Mouse (Mus musculus) cerebellum, adult 8-10 months (tissue): ENCODE measurements at regions not wholly inside any gene's neighbourhood (a gene's known extent, or its start where the extent isn't known, plus 50 kb on each side); places are given as distances from the start of the nearest gene placed in this dataset.
A peak's percentile ranks its signal among the peaks of the same experiment; 100 is the strongest.

ENCODE experiments used
- DNase-seq: peaks from one replicate; pipeline ENCODE4 v3.0.0; 2022

DNA sequence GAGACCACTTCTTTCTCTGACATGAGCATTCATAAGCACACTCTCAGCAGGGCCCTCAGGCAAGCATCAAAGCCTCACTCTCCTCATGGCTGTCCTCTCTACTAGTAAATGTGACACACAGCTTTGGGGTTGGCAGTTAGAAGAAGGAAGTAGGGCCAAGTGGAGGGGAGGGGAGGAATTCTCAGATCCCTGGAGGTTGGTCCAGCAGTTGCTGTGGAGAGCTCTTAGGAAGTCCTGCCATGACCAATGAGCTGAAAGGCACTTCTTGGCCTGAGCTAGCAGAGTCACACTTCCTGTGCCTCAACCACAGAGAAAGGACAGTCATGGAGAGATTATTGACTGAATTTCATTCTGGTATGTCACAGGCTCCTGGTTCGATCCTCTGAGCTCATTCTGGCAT is 398.8 kb downstream of the Tns1 start:
- no peak for DNase-seq

DNA sequence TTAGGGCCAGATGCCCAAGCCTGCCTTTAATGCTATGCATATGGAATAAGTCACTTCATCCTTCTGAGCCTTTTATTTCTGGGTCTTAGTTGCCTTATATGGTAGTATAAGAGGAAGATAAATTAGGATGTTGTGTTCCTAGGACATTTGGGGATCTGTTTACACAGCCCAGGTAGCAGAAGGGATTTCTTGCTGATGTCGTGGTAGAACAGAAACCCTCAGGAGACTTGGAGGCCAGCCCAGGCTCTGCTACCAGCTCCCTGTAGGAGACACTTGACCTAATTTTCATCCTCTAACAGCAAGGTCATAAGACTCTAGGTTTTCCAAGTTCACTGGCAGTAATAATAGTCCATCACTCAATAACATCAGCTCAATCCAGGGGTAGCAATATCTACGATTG is 399.7 kb downstream of the Tns1 start:
- DNase-seq, result peak; percentile 76

DNA sequence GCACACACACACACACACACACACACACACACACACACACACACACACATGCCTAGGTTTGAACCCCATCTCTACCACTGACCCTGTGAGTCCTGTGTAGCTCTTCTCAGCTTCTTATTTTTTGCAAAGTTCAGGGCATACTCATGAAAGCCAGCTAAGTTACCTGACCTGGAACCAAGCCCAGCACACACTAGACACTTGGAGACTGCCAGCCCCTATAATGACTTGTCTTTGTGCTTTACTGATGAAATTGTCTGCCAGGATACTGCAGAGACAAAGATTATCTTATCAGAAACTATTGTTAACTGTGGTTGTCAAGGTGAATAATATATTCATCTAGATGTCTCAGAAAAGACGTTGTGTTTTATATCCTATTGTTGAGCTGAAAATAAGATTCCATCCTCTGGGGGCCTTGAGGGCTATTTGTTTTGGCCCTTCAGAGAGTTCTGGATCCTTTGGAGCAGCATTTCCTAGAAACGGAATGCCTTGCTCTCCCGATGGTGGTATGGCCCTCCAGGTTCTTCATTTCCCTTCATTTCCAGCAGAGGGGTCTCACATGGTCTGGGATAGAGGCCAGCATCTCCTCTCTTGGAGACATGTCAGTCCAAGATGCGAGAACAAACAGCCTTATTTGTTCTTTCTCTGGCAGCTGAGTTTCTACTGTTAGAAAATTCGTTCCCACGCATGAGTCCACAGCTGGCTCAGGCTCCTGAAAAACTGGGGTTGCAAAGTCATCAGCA is 402.6 kb downstream of the Tns1 start:
- no peak for DNase-seq

DNA sequence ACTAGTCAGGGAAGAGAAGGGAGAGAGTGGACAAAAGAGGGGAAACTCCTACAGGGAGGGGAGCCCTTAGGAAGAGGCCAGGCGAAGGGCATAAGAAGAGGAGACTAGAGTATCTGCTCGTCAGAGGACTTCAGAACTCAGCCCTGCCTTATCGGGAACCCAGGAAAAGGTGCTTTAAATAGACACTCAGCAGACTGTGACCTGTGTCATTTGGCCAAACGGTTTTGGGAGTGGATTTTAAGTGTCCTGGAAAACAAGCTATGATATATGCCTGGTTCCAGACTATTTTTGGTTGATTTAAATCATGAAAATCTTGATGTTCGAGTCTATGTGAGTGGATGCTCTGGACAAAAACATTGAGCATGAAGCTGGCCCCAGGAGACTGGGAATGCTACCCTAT is 405.8 kb downstream of the Tns1 start:
- DNase-seq, result no peak

DNA sequence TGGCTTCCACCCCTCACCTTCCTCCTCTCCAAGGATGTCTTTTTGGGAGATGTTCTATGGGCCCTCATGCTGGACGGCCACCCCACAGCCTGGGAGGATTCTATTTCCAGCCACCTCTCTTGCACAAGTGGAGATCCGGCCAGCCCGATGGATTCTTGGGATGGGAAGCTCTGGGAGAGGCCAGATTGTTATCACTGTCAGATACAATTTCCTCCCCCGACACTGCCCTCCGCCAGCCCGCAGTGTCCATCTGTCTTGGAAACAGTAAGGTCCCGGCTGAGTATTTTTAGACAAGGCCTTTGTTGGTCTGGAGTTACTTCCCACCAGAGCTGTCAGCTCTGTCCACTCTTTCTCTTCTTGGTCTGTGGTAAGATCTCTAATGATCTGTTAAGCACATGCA is 406.8 kb downstream of the Tns1 start:
- peak; percentile 84 for DNase-seq

DNA sequence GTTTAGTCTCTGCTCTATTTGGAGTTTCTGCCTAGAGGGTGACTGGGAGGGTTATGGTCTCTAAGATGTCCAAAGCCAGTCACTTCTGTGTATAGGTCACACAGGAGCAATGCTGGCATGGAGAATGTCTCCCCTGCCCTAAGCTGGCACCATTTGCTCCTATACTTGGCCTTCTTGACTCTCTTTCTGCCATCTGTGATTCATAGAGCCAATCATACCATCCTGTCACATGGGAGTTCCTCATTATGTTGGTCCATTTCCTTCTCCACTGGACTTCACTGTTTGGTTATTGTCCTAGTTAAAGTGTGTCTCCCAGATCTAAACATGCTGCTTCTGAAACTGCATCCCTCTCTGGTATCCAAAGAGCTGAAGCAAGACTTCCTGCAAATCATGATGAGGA is 407.3 kb downstream of the Tns1 start:
- DNase-seq, result no peak

DNA sequence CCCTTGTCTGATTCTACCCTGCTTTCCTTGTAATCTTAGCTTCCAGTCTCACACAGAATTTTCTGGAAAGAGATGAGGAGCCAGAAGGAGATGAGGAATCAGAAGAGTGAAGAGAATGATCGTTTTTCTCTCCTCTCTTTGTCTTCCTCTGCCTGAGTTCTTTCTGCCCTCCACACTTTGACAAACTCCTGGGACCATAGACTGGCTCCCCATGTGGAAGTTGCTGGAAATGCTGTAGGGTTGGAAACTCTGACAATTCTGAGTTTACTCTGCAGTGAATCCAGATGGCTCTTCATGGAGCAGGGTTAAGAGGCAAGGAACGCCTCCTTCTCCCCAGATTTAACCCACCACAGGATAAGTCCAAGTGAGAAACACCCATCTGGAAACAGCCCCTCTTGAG is 408.7 kb downstream of the Tns1 start:
- no peak for DNase-seq

DNA sequence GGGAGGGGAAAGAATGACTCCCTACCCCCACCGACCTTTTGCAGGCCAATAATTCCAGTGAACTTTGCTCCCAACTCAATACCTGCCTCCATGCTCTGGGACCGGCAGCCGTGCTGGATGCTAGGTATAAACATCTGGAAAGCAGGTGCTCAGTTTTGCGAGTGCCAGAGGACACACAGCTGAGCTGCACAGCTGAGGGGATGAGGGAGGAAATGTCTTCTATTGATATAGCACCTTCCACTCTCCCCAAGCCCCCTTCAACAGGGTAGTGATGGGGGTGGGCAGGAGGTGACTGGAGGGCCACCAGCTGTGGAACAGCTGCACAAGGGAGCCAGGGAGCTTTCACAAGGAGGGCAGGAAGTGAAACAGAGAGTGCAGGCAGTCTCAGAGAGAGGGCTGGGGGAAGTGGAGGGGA is 421.8 kb downstream of the Tns1 start:
- DNase-seq, result no peak

DNA sequence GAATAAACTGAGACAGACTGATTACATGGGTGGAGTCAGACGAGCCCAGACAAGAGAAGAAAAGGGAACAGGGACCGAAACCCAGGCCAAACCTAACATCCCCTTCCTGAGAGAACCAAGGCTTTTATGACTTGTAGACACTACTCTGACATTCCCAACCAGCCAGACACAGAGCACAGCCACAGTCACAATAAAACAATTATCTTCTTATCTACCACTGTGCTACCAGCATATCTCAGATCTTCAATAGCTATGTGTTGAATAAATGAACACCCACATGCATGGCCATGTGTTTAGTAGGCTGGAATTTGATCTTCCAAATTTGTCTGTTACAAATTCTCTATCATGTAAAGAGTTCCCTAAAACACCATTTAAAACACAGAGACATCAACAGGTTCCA is 430.7 kb downstream of the Tns1 start:
- no peak for DNase-seq

DNA sequence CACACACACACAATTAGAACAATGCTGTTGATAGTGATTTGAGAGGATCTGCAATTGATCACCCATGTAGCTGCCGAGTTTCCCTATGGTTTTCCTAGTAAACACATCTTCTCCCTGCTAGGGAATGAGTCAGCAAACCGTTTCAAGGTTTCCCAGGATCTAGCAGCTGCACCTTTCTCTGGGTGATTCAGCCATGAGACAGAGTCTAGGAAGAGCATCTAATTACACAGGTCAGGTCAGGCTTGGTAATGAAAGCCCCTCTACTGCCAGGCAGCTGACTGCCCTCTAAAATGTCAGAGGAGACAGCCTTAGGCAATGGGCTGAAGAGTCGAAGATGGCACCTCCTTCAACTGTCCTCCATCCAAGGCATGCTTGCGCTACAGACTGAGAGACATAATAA is 438.5 kb downstream of the Tns1 start:
- no peak for DNase-seq

DNA sequence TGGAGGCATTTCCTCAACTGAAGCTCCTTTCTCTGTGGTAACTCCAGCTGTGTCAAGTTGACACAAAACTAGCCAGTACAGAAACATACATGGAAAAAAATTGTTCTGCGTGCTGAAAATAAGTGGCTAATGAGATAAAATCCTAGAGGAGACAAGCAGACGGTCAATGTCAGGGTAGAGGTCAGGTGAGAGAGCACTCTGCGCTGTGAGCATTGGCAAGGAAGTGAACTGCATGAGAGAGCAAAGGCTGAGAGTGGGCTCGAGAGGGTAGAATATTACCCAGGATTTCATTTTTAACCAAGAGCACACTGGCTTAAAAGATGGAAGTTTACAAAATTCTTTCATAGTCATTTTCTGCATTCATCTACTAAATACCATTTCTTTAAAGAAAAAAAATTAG is 439.2 kb downstream of the Tns1 start:
- DNase-seq, result no peak

DNA sequence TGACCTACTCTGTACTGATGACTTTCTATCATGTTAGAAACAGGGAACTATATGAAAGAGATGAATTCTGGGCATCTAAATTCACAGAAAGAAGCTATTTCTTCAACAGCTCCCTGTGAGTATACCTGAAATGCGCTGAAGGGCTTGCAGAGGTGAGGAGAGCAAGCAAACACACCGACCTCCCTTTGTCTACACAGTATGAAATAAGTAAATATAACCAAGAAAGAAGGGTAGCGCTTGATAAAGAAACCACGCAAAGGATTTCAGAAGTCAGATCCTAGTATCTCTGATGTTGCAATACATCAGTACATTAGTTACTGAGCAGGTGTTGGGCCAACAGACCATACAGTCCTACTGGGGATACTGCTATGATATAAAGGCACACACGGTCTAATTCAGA is 440.1 kb downstream of the Tns1 start:
- no peak for DNase-seq

DNA sequence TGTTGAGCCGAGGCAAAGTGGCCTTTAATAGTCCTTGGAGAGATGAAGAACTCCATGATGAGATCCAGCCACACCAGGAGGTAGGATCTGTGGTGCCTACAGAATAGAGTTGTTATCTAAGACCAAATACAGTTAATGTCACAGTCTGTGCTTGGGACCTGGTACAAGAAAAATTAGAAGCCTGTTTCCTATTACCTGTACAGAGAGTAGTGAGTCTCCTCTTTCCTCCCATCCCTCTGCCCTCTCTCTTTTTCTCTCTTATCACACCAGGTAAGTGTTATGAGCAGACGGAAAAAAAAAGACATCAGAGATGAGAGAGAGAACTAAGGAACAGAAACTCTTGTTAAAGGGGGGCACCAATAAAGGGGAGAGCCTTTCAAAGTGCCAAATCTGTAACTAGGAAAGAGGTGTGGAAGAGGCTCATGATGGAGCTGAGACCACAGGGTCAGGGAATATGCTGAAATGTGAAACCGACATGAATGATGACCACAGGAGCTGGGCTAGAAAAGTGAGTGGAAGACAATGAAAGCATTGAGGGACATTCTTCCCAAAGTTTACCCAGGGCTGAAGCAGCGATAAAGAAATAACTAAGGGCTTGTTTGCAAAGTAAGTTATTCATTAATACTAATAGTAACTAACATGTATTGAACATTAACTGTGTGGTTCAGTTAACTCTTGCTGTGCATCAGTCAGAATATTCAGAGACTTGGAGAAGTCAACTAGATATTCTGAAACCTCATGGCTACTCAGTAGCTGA is 440.9 kb downstream of the Tns1 start:
- DNase-seq, result no peak

DNA sequence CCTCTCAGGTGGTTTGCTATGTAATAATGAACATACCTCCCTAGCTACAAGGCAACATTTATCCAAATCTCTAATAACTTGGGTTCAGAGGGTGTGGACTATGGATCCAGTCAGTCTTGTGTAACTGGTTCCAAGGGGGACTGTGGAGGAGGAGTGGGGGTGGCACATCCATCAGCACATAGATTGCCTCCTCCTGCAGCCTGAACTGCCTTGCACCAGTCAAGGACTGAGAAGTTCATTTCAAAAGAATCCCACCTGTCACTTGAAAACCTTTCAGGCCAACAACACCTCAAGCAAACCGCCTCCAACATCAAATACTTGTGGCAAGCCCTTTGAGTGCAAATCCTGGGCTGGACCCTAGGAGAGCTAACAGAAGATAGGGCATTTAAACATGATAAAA is 442.6 kb downstream of the Tns1 start:
- no peak for DNase-seq

DNA sequence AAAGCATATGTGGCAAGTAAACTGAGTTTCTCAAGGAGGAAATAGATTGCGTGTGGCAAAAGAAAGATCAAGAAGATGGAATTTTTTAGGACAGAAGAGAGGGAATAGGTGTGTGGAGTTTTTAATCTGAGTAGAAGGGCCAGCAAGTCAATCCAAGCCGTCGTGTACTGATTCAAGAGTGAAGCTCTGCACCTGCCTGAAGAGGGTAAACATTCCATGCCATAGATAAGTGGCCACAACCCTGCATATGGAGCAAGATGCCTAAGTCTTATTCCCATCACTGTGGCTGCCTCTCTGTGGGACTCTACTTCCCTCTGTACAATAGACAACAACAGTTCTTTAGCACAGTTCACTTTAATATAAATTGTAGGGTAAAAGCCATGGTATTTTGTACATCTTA is 443.4 kb downstream of the Tns1 start:
- no peak for DNase-seq

DNA sequence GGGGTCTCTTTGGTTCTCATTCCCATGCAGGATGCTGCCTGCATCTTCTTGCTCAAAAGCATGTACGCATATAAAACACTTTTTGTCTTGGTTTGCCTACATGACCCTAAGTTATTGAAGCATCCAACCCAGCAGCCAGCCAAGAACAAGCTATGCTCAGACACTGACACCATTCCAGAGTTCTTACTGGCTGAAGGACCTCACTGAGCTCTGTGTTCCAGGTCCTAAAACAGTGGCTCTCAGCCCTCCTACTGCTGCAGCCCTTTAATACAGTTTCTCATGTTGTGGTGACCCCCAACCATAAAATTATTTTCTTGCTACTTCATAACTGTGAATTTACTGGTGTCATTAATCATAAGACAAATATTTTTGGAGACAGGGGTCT is 450.4 kb downstream of the Tns1 start:
- no peak for DNase-seq

DNA sequence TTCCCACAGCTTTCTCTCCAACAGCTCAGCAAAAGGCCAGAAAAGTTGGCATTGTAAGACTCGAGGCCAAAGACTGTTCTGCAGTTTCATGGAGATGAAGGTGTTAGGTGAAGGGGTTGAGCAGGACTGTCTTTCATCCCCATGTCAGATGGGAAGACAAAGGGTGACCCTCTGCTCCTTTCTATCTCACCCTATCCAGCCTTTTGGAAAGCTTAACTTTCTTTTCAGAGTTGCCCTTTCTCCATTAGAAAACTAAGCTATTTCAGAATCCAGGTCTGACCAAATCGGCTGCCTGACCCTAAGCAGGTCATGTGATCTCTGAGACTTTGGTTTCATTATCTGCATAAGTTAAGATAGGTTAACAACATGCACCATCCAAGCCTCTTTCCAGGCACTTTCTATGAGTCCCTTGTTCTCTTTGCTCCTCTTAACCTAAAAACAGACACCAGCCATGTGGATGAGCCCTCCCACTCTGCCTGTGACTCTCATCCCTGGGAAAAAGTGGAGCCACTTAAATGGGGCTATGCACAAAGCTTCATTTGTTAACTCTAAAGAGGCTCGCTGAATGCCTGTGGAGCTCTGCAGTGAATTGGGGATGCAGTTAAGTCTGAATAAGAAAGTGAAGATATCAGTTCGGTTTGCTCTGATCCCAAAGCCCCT is 450.9 kb downstream of the Tns1 start:
- DNase-seq, result no peak

DNA sequence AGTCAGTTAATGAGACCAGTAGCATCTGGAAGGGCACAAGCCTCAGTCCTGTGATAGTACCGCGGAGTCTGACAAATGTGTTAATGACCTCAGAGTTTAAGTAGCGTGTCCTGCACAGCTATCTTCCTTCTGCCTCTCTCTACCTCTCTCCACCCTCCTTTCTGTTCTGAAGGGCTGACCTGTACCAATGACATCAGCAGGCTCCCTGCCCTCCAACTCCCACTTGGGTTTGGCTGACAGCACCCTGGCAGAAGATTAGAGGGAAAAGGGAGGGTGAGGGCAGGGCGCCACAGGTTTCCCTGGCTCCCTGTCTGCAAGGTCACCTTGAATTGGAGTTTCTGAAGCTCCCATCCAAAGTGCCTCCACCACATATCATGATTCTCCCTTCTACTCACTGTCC is 452.0 kb downstream of the Tns1 start:
- DNase-seq, result no peak

DNA sequence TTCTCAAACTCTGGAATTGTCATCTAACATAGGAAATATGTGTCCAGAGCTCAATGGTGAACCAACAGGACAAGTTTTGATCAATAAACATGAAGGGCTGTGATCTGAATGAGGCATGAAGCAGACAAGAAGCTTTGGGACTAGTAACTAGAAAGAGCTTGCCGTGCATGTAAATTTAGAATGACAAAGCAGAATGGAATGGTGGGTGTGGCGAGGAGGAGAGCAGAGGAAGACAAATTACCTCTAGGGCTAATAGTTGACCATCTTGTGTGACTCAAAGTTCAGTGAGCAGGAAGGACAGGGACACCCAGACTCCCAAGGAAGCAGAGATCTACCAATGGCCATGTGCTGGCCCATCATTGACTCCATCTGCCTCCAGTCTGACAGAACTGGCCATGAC is 455.6 kb downstream of the Tns1 start:
- DNase-seq, result no peak

DNA sequence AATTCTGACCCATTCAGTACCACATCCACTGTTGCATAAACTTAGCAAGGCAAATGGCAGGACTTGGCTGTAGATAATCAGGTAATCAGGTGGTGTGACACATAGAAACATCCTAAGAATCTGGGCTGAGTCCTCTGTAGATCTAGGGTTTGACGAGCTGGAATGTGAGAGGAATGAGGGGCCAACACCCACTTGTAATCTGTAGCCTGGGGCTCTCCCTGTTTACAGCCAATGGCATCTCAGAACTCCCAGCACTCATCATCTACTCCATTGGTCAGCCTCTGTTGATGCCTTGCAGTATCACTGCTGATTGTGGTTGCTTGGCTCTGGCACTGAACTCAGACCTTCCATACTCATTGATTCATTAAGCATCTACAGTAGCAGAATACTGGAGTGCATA is 460.7 kb downstream of the Tns1 start:
- no peak for DNase-seq

DNA sequence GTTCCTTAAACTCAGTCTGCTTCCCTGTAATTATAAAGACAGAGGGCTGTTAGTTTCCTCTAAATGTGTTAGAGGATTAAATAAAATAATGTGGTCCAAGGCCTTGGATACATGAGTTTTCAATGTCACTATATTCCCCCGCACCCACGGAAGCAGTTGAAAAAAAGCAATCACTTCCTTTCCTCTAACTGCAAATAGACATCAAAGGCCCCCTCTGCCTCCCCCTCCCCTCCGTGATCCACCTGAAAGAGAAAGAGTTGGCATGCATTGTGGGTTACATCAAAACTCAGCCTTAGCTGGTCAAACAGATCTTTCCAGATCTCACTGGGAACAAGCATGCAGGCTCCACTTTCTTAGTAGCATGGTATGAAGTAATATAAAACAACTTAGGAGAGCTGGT is 479.2 kb downstream of the Tns1 start:
- DNase-seq, result no peak

DNA sequence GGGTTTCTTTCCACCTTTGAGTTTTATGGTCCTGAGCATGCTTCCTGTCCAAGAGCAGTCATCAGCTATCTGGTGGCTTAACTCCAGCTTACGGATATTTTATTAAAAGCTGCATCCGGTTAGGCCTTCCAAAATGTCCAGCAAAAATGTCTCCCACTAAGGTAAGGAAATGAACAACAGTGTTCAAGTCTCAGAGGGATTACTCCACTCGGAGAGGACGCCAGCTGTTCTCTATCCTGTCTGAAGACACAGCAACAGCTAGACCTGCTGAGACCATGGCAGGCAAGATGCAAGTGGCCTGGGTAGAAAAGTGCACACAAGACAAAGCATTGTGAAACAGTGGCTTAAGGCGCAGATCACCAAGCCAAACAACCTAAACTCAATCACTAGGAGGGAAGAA is 479.9 kb downstream of the Tns1 start:
- no peak for DNase-seq

DNA sequence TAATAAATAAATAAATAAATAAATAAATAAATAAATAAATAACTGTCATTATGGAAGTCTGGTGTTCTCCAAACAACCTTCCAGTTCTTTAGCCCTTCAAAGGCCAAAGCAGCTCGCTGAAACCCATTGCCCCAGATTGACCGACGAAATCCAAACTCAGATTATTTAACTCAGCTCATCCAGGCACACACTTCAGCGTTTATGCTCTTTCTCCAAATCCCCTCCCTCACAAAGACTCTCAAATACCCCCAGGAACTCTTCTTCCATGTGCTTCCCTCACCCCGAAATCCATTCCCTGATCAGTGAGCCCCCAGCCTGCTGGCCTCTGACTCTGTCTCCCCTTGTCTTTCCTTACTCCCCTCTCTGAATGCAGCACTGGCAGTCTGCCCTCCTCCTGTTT is 480.8 kb downstream of the Tns1 start:
- no peak for DNase-seq

DNA sequence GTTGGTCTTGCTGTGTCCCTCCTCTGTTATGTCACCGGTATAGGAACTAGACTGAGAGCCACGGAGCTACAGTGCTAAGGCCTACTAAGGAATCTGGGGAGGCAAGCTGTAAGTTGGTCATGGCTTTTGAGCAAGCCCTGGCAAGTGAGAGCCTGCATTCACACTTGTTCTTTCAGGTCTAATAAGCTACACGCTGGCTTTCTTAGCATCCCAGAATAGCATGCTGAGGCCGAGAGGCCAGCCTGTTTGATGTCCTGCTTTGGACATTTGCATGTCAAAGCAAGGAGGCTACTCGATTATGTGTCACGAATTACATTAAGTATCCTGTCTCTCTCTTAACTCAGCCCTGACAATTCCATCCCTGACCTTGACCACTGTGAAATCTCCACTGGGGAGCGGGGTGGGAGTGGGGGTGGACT is 481.5 kb downstream of the Tns1 start:
- no peak for DNase-seq
